Mouse (Mus musculus): ENCODE results near the gene Adcy1. TPM values are rescaled to one million over a fixed set of nuclear protein-coding genes. Genes with fewer than 3 reads are reported as not detected.

Adcy1 gene
- polyA plus RNA-seq, 1 experiment from 2014 or later, result 12.8 TPM

- H3K4me3 ChIP-seq, result no peak overlapping the region
- H3K9me3 ChIP-seq, result no peaks in the 10 kb centered on the region
- no peak overlapping the region for H3K4me2 ChIP-seq
- H3K27ac ChIP-seq (replicated peaks), result peak overlapping the region; percentile 66
- peaks cover 17% of the 10 kb centered on the region for H3K4me1 ChIP-seq (replicated peaks)
- peak; percentile 58; the same call in 1 of the 2 replicates for ATAC-seq (ENCODE audit: low FRiP score, low read depth)
- H3K27me3 ChIP-seq, result no peaks in the 10 kb centered on the region
- WGBS, result 23% methylated on average over 4 of the region's 4 CpGs
- no peak overlapping the region for H3K9ac ChIP-seq
- peaks cover 6% of the 10 kb centered on the region; the same call in 1 of the 2 replicates for H3K36me3 ChIP-seq
Observed at GRCm38 (mm10) chr11:7160637-7161101, 97.4 kb downstream of the Adcy1 start.

GRCm38 (mm10) chr11:7161502-7162174 lies 98.3 kb downstream of the Adcy1 start:
- 83% methylated on average over 8 of the region's 8 CpGs for WGBS
- 0 out of 2 replicates have a peak, but pooled peaks have one; percentile 25 for ATAC-seq (ENCODE audit: low FRiP score, low read depth)
- Histone ChIP-seq H3K4me1 (replicated peaks) (peaks cover 17% of the 10 kb centered on the region), H3K4me3 (no peak overlapping the region), H3K9ac (no peak overlapping the region), H3K27ac (replicated peaks) (peak overlapping the region; percentile 66), H3K4me2 (no peak overlapping the region), H3K36me3 (peaks cover 9% of the 10 kb centered on the region; the same call in 1 of the 2 replicates), H3K9me3 (no peaks in the 10 kb centered on the region), H3K27me3 (no peaks in the 10 kb centered on the region)

- ATAC-seq (ENCODE audit: low FRiP score, low read depth), result no peak
- Histone ChIP-seq H3K27ac (replicated peaks) (peak overlapping the region; percentile 44; the same call in 1 of the 2 replicates), H3K4me2 (no peak overlapping the region), H3K4me1 (replicated peaks) (peaks cover 17% of the 10 kb centered on the region), H3K9me3 (no peaks in the 10 kb centered on the region), H3K9ac (no peak overlapping the region), H3K27me3 (no peaks in the 10 kb centered on the region), H3K4me3 (no peak overlapping the region), H3K36me3 (peaks cover 21% of the 10 kb centered on the region)
- WGBS, result 25% methylated on average over 4 of the region's 4 CpGs
Observed at GRCm38 (mm10) chr11:7164416-7164815, 101.1 kb downstream of the Adcy1 start.

GRCm38 (mm10) chr11:7169645-7170044 lies 106.4 kb downstream of the Adcy1 start:
- 88% methylated on average over 1 of the region's 1 CpGs for WGBS
- Histone ChIP-seq H3K9me3 (no peaks in the 10 kb centered on the region), H3K36me3 (peaks cover 36% of the 10 kb centered on the region), H3K4me2 (no peak overlapping the region), H3K27me3 (no peaks in the 10 kb centered on the region), H3K27ac (replicated peaks) (no peak overlapping the region), H3K4me3 (no peak overlapping the region), H3K9ac (no peak overlapping the region), H3K4me1 (replicated peaks) (no peaks in the 10 kb centered on the region)
- ATAC-seq (ENCODE audit: low FRiP score, low read depth), result no peak

GRCm38 (mm10) chr11:7173664-7174063 lies 110.4 kb downstream of the Adcy1 start:
- WGBS, result 84% methylated on average over 6 of the region's 6 CpGs
- Histone ChIP-seq H3K4me3 (no peak overlapping the region), H3K27me3 (no peaks in the 10 kb centered on the region), H3K9me3 (no peaks in the 10 kb centered on the region), H3K4me2 (no peak overlapping the region), H3K4me1 (replicated peaks) (no peaks in the 10 kb centered on the region), H3K36me3 (peaks cover 19% of the 10 kb centered on the region), H3K27ac (replicated peaks) (no peak overlapping the region), H3K9ac (no peak overlapping the region)
- ATAC-seq (ENCODE audit: low FRiP score, low read depth), result no peak

GRCm38 (mm10) chr11:7178724-7179123 lies 115.4 kb downstream of the Adcy1 start:
- WGBS, result 84% methylated on average over 4 of the region's 4 CpGs
- ATAC-seq (ENCODE audit: low FRiP score, low read depth), result no peak

GRCm38 (mm10) chr11:7179276-7179675 lies 116.0 kb downstream of the Adcy1 start:
- no peaks in the 10 kb centered on the region; the same call in 1 of the 2 replicates for H3K4me1 ChIP-seq (replicated peaks)
- WGBS, result 81% methylated on average over 2 of the region's 2 CpGs
- no peak overlapping the region for H3K9ac ChIP-seq
- H3K9me3 ChIP-seq, result no peaks in the 10 kb centered on the region
- no peaks in the 10 kb centered on the region for H3K36me3 ChIP-seq
- no peak overlapping the region for H3K4me3 ChIP-seq
- no peak overlapping the region for H3K27ac ChIP-seq (replicated peaks)
- no peaks in the 10 kb centered on the region for H3K27me3 ChIP-seq
- H3K4me2 ChIP-seq, result no peak overlapping the region
- no peak for ATAC-seq (ENCODE audit: low FRiP score, low read depth)

More at GRCm38 (mm10) chr11:7178724-7179123, 115.4 kb downstream of the Adcy1 start:
- no peaks in the 10 kb centered on the region for H3K36me3 ChIP-seq
- no peak overlapping the region for H3K9ac ChIP-seq
- no peaks in the 10 kb centered on the region for H3K9me3 ChIP-seq
- no peaks in the 10 kb centered on the region; the same call in 1 of the 2 replicates for H3K4me1 ChIP-seq (replicated peaks)
- H3K4me3 ChIP-seq, result no peak overlapping the region
- H3K27ac ChIP-seq (replicated peaks), result no peak overlapping the region
- no peaks in the 10 kb centered on the region for H3K27me3 ChIP-seq
- no peak overlapping the region for H3K4me2 ChIP-seq

- H3K9me3 ChIP-seq, result no peaks in the 10 kb centered on the region
- no peak overlapping the region for H3K4me2 ChIP-seq
- H3K4me1 ChIP-seq (replicated peaks), result no peaks in the 10 kb centered on the region; the same call in 1 of the 2 replicates
- no peak overlapping the region for H3K4me3 ChIP-seq
- H3K36me3 ChIP-seq, result no peaks in the 10 kb centered on the region
- WGBS, result 27% methylated on average over 8 of the region's 8 CpGs
- H3K27ac ChIP-seq (replicated peaks), result no peak overlapping the region
- H3K27me3 ChIP-seq, result no peaks in the 10 kb centered on the region
- H3K9ac ChIP-seq, result no peak overlapping the region
- no peak for ATAC-seq (ENCODE audit: low FRiP score, low read depth)
Observed at GRCm38 (mm10) chr11:7182409-7183042, 119.2 kb downstream of the Adcy1 start.

- no peak overlapping the region for H3K4me2 ChIP-seq
- H3K9me3 ChIP-seq, result no peaks in the 10 kb centered on the region
- H3K27ac ChIP-seq (replicated peaks), result no peak overlapping the region
- 61% methylated on average over 1 of the region's 1 CpGs for WGBS
- H3K9ac ChIP-seq, result no peak overlapping the region
- H3K27me3 ChIP-seq, result no peaks in the 10 kb centered on the region
- no peak overlapping the region for H3K4me3 ChIP-seq
- ATAC-seq (ENCODE audit: low FRiP score, low read depth), result no peak
- H3K4me1 ChIP-seq (replicated peaks), result no peaks in the 10 kb centered on the region; the same call in 1 of the 2 replicates
- H3K36me3 ChIP-seq, result no peaks in the 10 kb centered on the region
Observed at GRCm38 (mm10) chr11:7184420-7184819, 121.1 kb downstream of the Adcy1 start.

GRCm38 (mm10) chr11:7187472-7187871 lies 124.2 kb downstream of the Adcy1 start:
- Histone ChIP-seq H3K4me3 (no peak overlapping the region), H3K27me3 (no peaks in the 10 kb centered on the region), H3K9ac (no peak overlapping the region), H3K9me3 (no peaks in the 10 kb centered on the region), H3K4me2 (no peak overlapping the region), H3K27ac (replicated peaks) (no peak overlapping the region), H3K4me1 (replicated peaks) (no peaks in the 10 kb centered on the region; the same call in 1 of the 2 replicates), H3K36me3 (no peaks in the 10 kb centered on the region)
- ATAC-seq (ENCODE audit: low FRiP score, low read depth), result no peak
- 73% methylated on average over 8 of the region's 8 CpGs for WGBS

GRCm38 (mm10) chr11:7188469-7188868 lies 125.2 kb downstream of the Adcy1 start, which contains the start of gene Gm11985:
TSS of gene Gm11985 (minus strand) at chr11:7188569.
- no peaks in the 10 kb centered on the region for H3K4me1 ChIP-seq (replicated peaks)
- no peak for ATAC-seq (ENCODE audit: low FRiP score, low read depth)
- H3K9me3 ChIP-seq, result no peaks in the 10 kb centered on the region

GRCm38 (mm10) chr11:7192710-7193109 lies 129.4 kb downstream of the Adcy1 start:
- Histone ChIP-seq H3K4me1 (replicated peaks) (no peaks in the 10 kb centered on the region), H3K27me3 (no peaks in the 10 kb centered on the region), H3K9me3 (no peaks in the 10 kb centered on the region), H3K4me3 (no peak overlapping the region), H3K4me2 (no peak overlapping the region), H3K36me3 (no peaks in the 10 kb centered on the region), H3K27ac (replicated peaks) (no peak overlapping the region), H3K9ac (no peak overlapping the region)
- ATAC-seq (ENCODE audit: low FRiP score, low read depth), result no peak
- 72% methylated on average over 6 of the region's 6 CpGs for WGBS

More at GRCm38 (mm10) chr11:7188469-7188868, 125.2 kb downstream of the Adcy1 start, which contains the start of gene Gm11985:
- Histone ChIP-seq H3K9ac (no peak within 1 kb of the TSS), H3K4me3 (no peak within 1 kb of the TSS), H3K27me3 (no peaks in the 10 kb centered on the region), H3K36me3 (no peaks in the 10 kb centered on the region), H3K4me2 (no peak within 1 kb of the TSS), H3K27ac (replicated peaks) (no peak within 1 kb of the TSS)
- WGBS, result 90% methylated on average over 13 of the region's 13 CpGs
